ENCODE assay signal across 11 mouse cellular contexts in genomic region chr17:48213511-48213910, GRCm38 (mm10).
"Had no signal": no experiment of that assay in that cellular context is flagged by ENCODE, and none has a peak within 500 bp of the region (broad histone marks: within the 10 kb centered on the region; RNA-seq: fewer than 3 reads in every experiment).

No protein-coding gene starts in this region.

- DNase-seq: retina, postnatal 1 day; right cerebral cortex, adult 18-20 months; right cerebral cortex, postnatal 14 days; right cerebral cortex, postnatal 25 days; right cerebral cortex, postnatal 4 days; thymus, adult 18-20 months; thymus, adult 2 months; thymus, postnatal 14 days; thymus, postnatal 25 days; thymus, postnatal 36 days; thymus, postnatal 4 days had no signal
